Comparison of ENCODE assay signal across 12 mouse cellular contexts in genomic region chr1:174501011-174501410, GRCm38 (mm10). TPM values are rescaled to one million over a fixed set of nuclear protein-coding genes. Genes with fewer than 3 reads are reported as not detected.
DNase-seq lines count a peak whose midpoint lies in the region; ATAC-seq and TF ChIP-seq lines count a peak whose summit lies in the region.
"Had no signal": no experiment of that assay in that cellular context is flagged by ENCODE, and none has a peak within 500 bp of the region (broad histone marks: within the 10 kb centered on the region; RNA-seq: fewer than 3 reads in every experiment).

No protein-coding gene starts in this region.

- no peak for DNase-seq in heart, adult 11 months
- no peak for DNase-seq in CH12.LX (ENCODE audit: extremely low read depth)
- DNase-seq in mesoderm, embryonic 11.5 days (ENCODE audit: low read depth, low spot score) = peak; percentile 5
- DNase-seq in urinary bladder, postnatal 14 days (ENCODE audit: low spot score) = no peak
- no peak for DNase-seq in urinary bladder, postnatal 25 days (ENCODE audit: low spot score)

- H3K79me2 ChIP-seq in CH12.LX (replicated peaks; ENCODE audit: control insufficient read depth, extremely low read depth, insufficient read depth, poor library complexity, severe bottlenecking) = no peaks in the 10 kb centered on the region

- no peak overlapping the region for H3K27ac ChIP-seq in heart, embryonic 11.5 days (ENCODE audit: low read depth, low read length)
- H3K27ac ChIP-seq in CH12.LX (ENCODE audit: insufficient read depth, low read depth) = no peak overlapping the region
- no peak overlapping the region for H3K27ac ChIP-seq in forebrain, embryonic 12.5 days
- H3K27ac ChIP-seq: liver, embryonic 15.5 days had no signal

- H3K36me3 ChIP-seq in heart, embryonic 11.5 days (ENCODE audit: control insufficient read depth, insufficient read depth, low read length) = no peaks in the 10 kb centered on the region
- H3K36me3 ChIP-seq in CH12.LX (replicated peaks in 1 of 2; ENCODE audit: control insufficient read depth in 1 of 2, insufficient read depth in 1 of 2, low read length in 1 of 2) = peaks cover 0 to 3% of the 10 kb centered on the region in 2 experiments
- no peaks in the 10 kb centered on the region for H3K36me3 ChIP-seq in forebrain, embryonic 12.5 days (replicated peaks)
- H3K36me3 ChIP-seq: liver, embryonic 15.5 days had no signal

- ATAC-seq in heart, embryonic 11.5 days (replicated peaks; ENCODE audit: insufficient number of reproducible peaks, low FRiP score, low TSS enrichment) = no peak
- ATAC-seq in forebrain, embryonic 12.5 days (ENCODE audit: low FRiP score) = no peak
- ATAC-seq in megakaryocyte, adult 5-6 weeks (ENCODE audit: poor library complexity, severe bottlenecking) = no peak

- H3K4me3 ChIP-seq in heart, embryonic 11.5 days (ENCODE audit: low read depth, low read length) = no peak overlapping the region; the same call in 1 of the 2 replicates
- no peak overlapping the region for H3K4me3 ChIP-seq in CH12.LX (replicated peaks in 1 of 3; ENCODE audit: low read depth in 2 of 3, low read length in 2 of 3, poor library complexity in 1 of 3)
- H3K4me3 ChIP-seq in forebrain, embryonic 12.5 days (replicated peaks) = no peak overlapping the region

- WGBS in heart, embryonic 11.5 days (ENCODE audit: insufficient replicate concordance) = 62% methylated on average over 1 of the region's 1 CpGs
- 10% methylated on average over 1 of the region's 1 CpGs for WGBS in forebrain, embryonic 12.5 days

- no peaks in the 10 kb centered on the region for H3K9me3 ChIP-seq in heart, embryonic 11.5 days (replicated peaks; ENCODE audit: control insufficient read depth, low read length)
- peaks cover 10% of the 10 kb centered on the region for H3K9me3 ChIP-seq in CH12.LX (replicated peaks; ENCODE audit: low read length)
- H3K9me3 ChIP-seq in forebrain, embryonic 12.5 days = no peaks in the 10 kb centered on the region
- H3K9me3 ChIP-seq: liver, embryonic 15.5 days had no signal

- no peak for TF ChIP-seq POLR2A in CH12.LX (IDR thresholded peaks at IDR 0.05; ENCODE audit: low read depth, low read length)

- dilution Hi-C loops in CH12.LX (cut with MboI; ENCODE audit: extremely low pct_ligation_motif_present, extremely low pct_unique_long_range_greater_than_20kb, low sequenced_read_pairs) = no loop called here

- peak overlapping the region; percentile 99 for H3K4me2 ChIP-seq in heart, embryonic 11.5 days
- H3K4me2 ChIP-seq in CH12.LX (ENCODE audit: insufficient read depth, low read depth, poor library complexity, severe bottlenecking) = peak overlapping the region; percentile 99
- peak overlapping the region; percentile 98 for H3K4me2 ChIP-seq in forebrain, embryonic 12.5 days

- H3K27me3 ChIP-seq in heart, embryonic 11.5 days (ENCODE audit: control insufficient read depth, insufficient read depth, low read length) = peaks cover 14% of the 10 kb centered on the region
- no peaks in the 10 kb centered on the region for H3K27me3 ChIP-seq in CH12.LX (replicated peaks)
- H3K27me3 ChIP-seq in forebrain, embryonic 12.5 days = no peaks in the 10 kb centered on the region

- no peak for TF ChIP-seq EP300 in CH12.LX (IDR thresholded peaks at IDR 0.05; ENCODE audit: low read length)

- TF ChIP-seq CTCF in CH12.LX (conservative IDR thresholded peaks at IDR 0.05 in 1 of 2, IDR thresholded peaks at IDR 0.05 in 1 of 2; ENCODE audit: low read depth in 2 of 2, low read length in 2 of 2) = no peak

- H3K9ac ChIP-seq in heart, embryonic 11.5 days (ENCODE audit: low read depth, low read length) = no peak overlapping the region; the same call in 1 of the 2 replicates
- H3K9ac ChIP-seq in CH12.LX (ENCODE audit: insufficient read depth, low read depth) = no peak overlapping the region
- 0 out of 2 replicates have a peak overlapping the region, but pooled peaks have one; percentile 86 for H3K9ac ChIP-seq in forebrain, embryonic 12.5 days
- H3K9ac ChIP-seq: liver, embryonic 15.5 days had no signal

- no peak for TF ChIP-seq RAD21 in CH12.LX (IDR thresholded peaks at IDR 0.05; ENCODE audit: low read depth, low read length)

- in situ Hi-C loops in CH12.LX (cut with MboI; ENCODE audit: low pct_ligation_motif_present, low pct_unique_long_range_greater_than_20kb, low sequenced_read_pairs) = no loop called here

- H3K4me1 ChIP-seq in heart, embryonic 11.5 days (ENCODE audit: control insufficient read depth, insufficient read depth, low read length) = peaks cover 6% of the 10 kb centered on the region
- H3K4me1 ChIP-seq in CH12.LX (ENCODE audit: control insufficient read depth in 1 of 2, insufficient read depth in 2 of 2) = peaks cover 5 to 14% of the 10 kb centered on the region in 2 experiments; a peak in 3 of 4 replicates
- peaks cover 33% of the 10 kb centered on the region for H3K4me1 ChIP-seq in forebrain, embryonic 12.5 days

TF ChIP-seq in CH12.LX, 34 proteins besides CTCF, POLR2A, EP300 and RAD21:
- TF ChIP-seq POLR2AphosphoS2 (IDR thresholded peaks at IDR 0.05; ENCODE audit: low read depth, low read length) (no peak), RCOR1 (conservative IDR thresholded peaks at IDR 0.05; ENCODE audit: low read depth, low read length) (no peak), IRF4 (IDR thresholded peaks at IDR 0.05; ENCODE audit: low read depth, low read length) (no peak), CHD1 (IDR thresholded peaks at IDR 0.05; ENCODE audit: low read depth, low read length) (no peak), MXI1 (IDR thresholded peaks at IDR 0.05; ENCODE audit: low read depth, low read length) (no peak), USF2 (conservative IDR thresholded peaks at IDR 0.05; ENCODE audit: low read depth, low read length) (no peak), MAFK (IDR thresholded peaks at IDR 0.05; ENCODE audit: insufficient replicate concordance, low read length) (no peak), SIN3A (IDR thresholded peaks at IDR 0.05; ENCODE audit: low read length) (no peak), ZNF384 (IDR thresholded peaks at IDR 0.05; ENCODE audit: low read depth, low read length) (no peak), ZMIZ1 (IDR thresholded peaks at IDR 0.05; ENCODE audit: low read depth, low read length) (no peak), E2F4 (IDR thresholded peaks at IDR 0.05; ENCODE audit: insufficient replicate concordance, low read depth, low read length) (no peak), MAZ (IDR thresholded peaks at IDR 0.05; ENCODE audit: low read depth, low read length) (no peak)

RNA-seq across cellular contexts. Expression of gene Fmn2, which starts 0.6 kb away (rescaled TPM):
- polyA plus RNA-seq in heart, embryonic 11.5 days (2014; fragmentation: Nextera tagmentation; extraction: Ambion mirVana) = 0.41 and 1.1 TPM in 2 replicates
- total RNA-seq in CH12.LX (2012; rRNA removed) (0.21 and 0.25 TPM in 2 replicates), CH12.LX (2014; rRNA removed) (0.39 and 0.51 TPM in 2 replicates)
- polyA plus RNA-seq in CH12.LX (2012; ENCODE audit: insufficient read length, low read depth) = 1.5 and 1.6 TPM in 2 replicates
- polyA plus RNA-seq in forebrain, embryonic 12.5 days (2016; fragmentation: Nextera tagmentation; extraction: Ambion mirVana) = 7.1 and 8.6 TPM in 2 replicates
- not detected in 2 replicates for total RNA-seq in megakaryocyte, adult 5-6 weeks (2015)
- not detected in 2 replicates for total RNA-seq in megakaryocyte, adult 5-6 weeks (2017)
- polyA plus RNA-seq: liver, embryonic 15.5 days had no signal

RNA-seq across cellular contexts. Expression of gene Olfr220, which starts 59.1 kb away (rescaled TPM):
- not detected in 2 replicates for polyA plus RNA-seq in heart, embryonic 11.5 days (2014; fragmentation: Nextera tagmentation; extraction: Ambion mirVana)
- total RNA-seq in CH12.LX (2012; rRNA removed) (not detected in 2 replicates), CH12.LX (2014; rRNA removed) (not detected in 2 replicates)
- polyA plus RNA-seq in CH12.LX (2012; ENCODE audit: insufficient read length, low read depth) = not detected in 2 replicates
- 0.06 TPM in 1 of 2 replicates, not detected in the other for polyA plus RNA-seq in forebrain, embryonic 12.5 days (2016; fragmentation: Nextera tagmentation; extraction: Ambion mirVana)
- not detected in 2 replicates for total RNA-seq in megakaryocyte, adult 5-6 weeks (2015)
- total RNA-seq in megakaryocyte, adult 5-6 weeks (2017) = not detected in 2 replicates
- total RNA-seq: common myeloid progenitor, adult 5-6 weeks; left cerebral cortex, postnatal 25 days had no signal
- polyA plus RNA-seq: heart, postnatal 0 days; liver, embryonic 15.5 days had no signal
